ENCODE assay signal across 15 mouse cellular contexts in the genomic region with DNA sequence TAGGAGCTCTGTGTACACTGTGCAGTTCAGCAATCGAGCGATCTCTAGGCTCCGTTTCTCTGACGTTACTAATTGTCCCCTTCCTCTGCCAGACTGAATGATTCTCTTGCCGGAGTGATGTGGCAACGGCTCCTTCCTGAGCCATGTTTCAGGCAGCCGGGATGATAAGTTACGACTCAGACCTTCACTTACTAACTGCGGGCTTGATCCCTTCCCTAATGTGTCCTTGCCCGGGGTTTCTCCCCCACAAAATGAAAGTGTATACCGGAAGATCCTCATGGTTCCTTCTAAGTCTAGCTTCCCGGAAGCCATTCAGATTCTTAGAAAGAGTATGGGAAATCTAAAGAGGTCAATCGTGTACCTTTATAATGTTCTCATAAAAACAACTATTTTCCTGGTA. TPM values are rescaled to one million over a fixed set of nuclear protein-coding genes. Genes with fewer than 3 reads are reported as not detected.
DNase-seq lines count a peak whose midpoint lies in the region; ATAC-seq and TF ChIP-seq lines count a peak whose summit lies in the region.
"Had no signal": no experiment of that assay in that cellular context is flagged by ENCODE, and none has a peak within 500 bp of the region (broad histone marks: within the 10 kb centered on the region; RNA-seq: fewer than 3 reads in every experiment).

No protein-coding gene starts in this region.

- H3K9me3 ChIP-seq in heart, embryonic 12.5 days (replicated peaks), result no peaks in the 10 kb centered on the region
- H3K9me3 ChIP-seq in lung, embryonic 16.5 days (ENCODE audit: control insufficient read depth, low read length), result no peaks in the 10 kb centered on the region
- no peaks in the 10 kb centered on the region for H3K9me3 ChIP-seq in embryonic facial prominence, embryonic 13.5 days

- no peak overlapping the region for H3ac ChIP-seq in myocyte (ENCODE audit: control insufficient read depth, insufficient read length)

- H3K9ac ChIP-seq in heart, embryonic 12.5 days, result no peak overlapping the region
- H3K9ac ChIP-seq in lung, embryonic 16.5 days (ENCODE audit: low read length), result no peak overlapping the region
- H3K9ac ChIP-seq in embryonic facial prominence, embryonic 13.5 days, result no peak overlapping the region
- H3K9ac ChIP-seq: liver, embryonic 14.5 days had no signal

- 60% methylated on average over 13 of the region's 13 CpGs for WGBS in heart, embryonic 12.5 days
- WGBS in lung, embryonic 16.5 days, result 51% methylated on average over 13 of the region's 13 CpGs
- 49% methylated on average over 13 of the region's 13 CpGs for WGBS in lung, adult 2 months
- WGBS in embryonic facial prominence, embryonic 13.5 days, result 56% methylated on average over 13 of the region's 13 CpGs

- no peak for TF ChIP-seq CTCF in lung, adult 2 months (IDR thresholded peaks at IDR 0.05; ENCODE audit: insufficient read depth, low read length)

- peaks cover 3% of the 10 kb centered on the region; the same call in 1 of the 2 replicates for H3K4me1 ChIP-seq in heart, embryonic 12.5 days (replicated peaks)
- H3K4me1 ChIP-seq in lung, embryonic 16.5 days (replicated peaks; ENCODE audit: control insufficient read depth, insufficient read depth, low read length), result peaks cover 4% of the 10 kb centered on the region
- H3K4me1 ChIP-seq in lung, adult 2 months (ENCODE audit: control insufficient read depth, insufficient read depth, low read length), result no peaks in the 10 kb centered on the region; the same call in 1 of the 2 replicates
- peaks cover 8% of the 10 kb centered on the region; the same call in 1 of the 2 replicates for H3K4me1 ChIP-seq in embryonic facial prominence, embryonic 13.5 days

- H3K27me3 ChIP-seq in heart, embryonic 12.5 days (replicated peaks), result no peaks in the 10 kb centered on the region
- H3K27me3 ChIP-seq in lung, embryonic 16.5 days (ENCODE audit: control insufficient read depth, insufficient read depth, low read depth, low read length), result no peaks in the 10 kb centered on the region
- H3K27me3 ChIP-seq in embryonic facial prominence, embryonic 13.5 days, result 0 out of 2 replicates have a peak, but pooled peaks cover 2% of the 10 kb centered on the region
- peaks cover 5% of the 10 kb centered on the region for H3K27me3 ChIP-seq in myocyte (ENCODE audit: control insufficient read depth, insufficient read depth, insufficient read length)

- no peak for TF ChIP-seq POLR2A in lung, adult 2 months (IDR thresholded peaks at IDR 0.05; ENCODE audit: borderline replicate concordance, extremely low read depth, low read depth, low read length)
- TF ChIP-seq POLR2A in myocyte (IDR thresholded peaks at IDR 0.05; ENCODE audit: insufficient read length, low read depth), result no peak

- no peak for DNase-seq in heart, postnatal 36 days
- no peak for DNase-seq in lung, adult 2 months
- no peak for DNase-seq in frontal cortex, adult 2 months (ENCODE audit: extremely low spot score in 1 of 2, low spot score in 1 of 2)
- no peak for DNase-seq in thymus, postnatal 25 days
- DNase-seq: cerebellum, postnatal 10 days; kidney, postnatal 10 days; thymus, postnatal 14 days had no signal

- H3K27ac ChIP-seq in heart, embryonic 12.5 days (ENCODE audit: poor library complexity, severe bottlenecking), result no peak overlapping the region
- no peak overlapping the region for H3K27ac ChIP-seq in lung, embryonic 16.5 days (ENCODE audit: low read length)
- H3K27ac ChIP-seq in embryonic facial prominence, embryonic 13.5 days, result no peak overlapping the region
- H3K27ac ChIP-seq: liver, embryonic 14.5 days had no signal

- H3K36me3 ChIP-seq in heart, embryonic 12.5 days, result no peaks in the 10 kb centered on the region
- no peaks in the 10 kb centered on the region for H3K36me3 ChIP-seq in lung, embryonic 16.5 days (ENCODE audit: control insufficient read depth, insufficient read depth, low read length)
- no peaks in the 10 kb centered on the region for H3K36me3 ChIP-seq in embryonic facial prominence, embryonic 13.5 days
- H3K36me3 ChIP-seq in myocyte (ENCODE audit: control insufficient read depth, insufficient read depth), result no peaks in the 10 kb centered on the region

- intact Hi-C loops in heart, postnatal 36 days (cut with DNase I), result no loop called here

- H3K4me2 ChIP-seq in heart, embryonic 12.5 days, result peak overlapping the region; percentile 33
- H3K4me2 ChIP-seq in lung, embryonic 16.5 days (ENCODE audit: low read depth, low read length), result peak overlapping the region; percentile 38
- H3K4me2 ChIP-seq in embryonic facial prominence, embryonic 13.5 days, result peak overlapping the region; percentile 42
- peak overlapping the region; percentile 1 for H3K4me2 ChIP-seq in myocyte (ENCODE audit: low read depth)

- no peak for ATAC-seq in heart, embryonic 12.5 days (ENCODE audit: insufficient number of reproducible peaks, low FRiP score)
- ATAC-seq in lung, embryonic 16.5 days (ENCODE audit: low read depth), result no peak
- no peak for ATAC-seq in embryonic facial prominence, embryonic 13.5 days (ENCODE audit: insufficient number of reproducible peaks, insufficient read depth, low FRiP score, low TSS enrichment, low read depth)
- ATAC-seq: CD4-positive, CD25-positive, alpha-beta regulatory T cell, adult 4 months had no signal

- no peak overlapping the region for H3K4me3 ChIP-seq in heart, embryonic 12.5 days
- peak overlapping the region; percentile 4; the same call in 1 of the 2 replicates for H3K4me3 ChIP-seq in lung, embryonic 16.5 days (ENCODE audit: low read length)
- H3K4me3 ChIP-seq in lung, adult 2 months (replicated peaks; ENCODE audit: extremely low read depth, low read depth, low read length), result no peak overlapping the region
- 0 out of 2 replicates have a peak overlapping the region, but pooled peaks have one; percentile 14 for H3K4me3 ChIP-seq in embryonic facial prominence, embryonic 13.5 days
- no peak overlapping the region for H3K4me3 ChIP-seq in myocyte

- no peaks in the 10 kb centered on the region for H3K79me2 ChIP-seq in myocyte (ENCODE audit: control insufficient read depth, insufficient read depth)

TF ChIP-seq in myocyte, 11 proteins besides CTCF, POLR2A, EP300 and RAD21:
- TF ChIP-seq TCF3 (IDR thresholded peaks at IDR 0.05; ENCODE audit: insufficient read length, low read depth), result no peak
- TF ChIP-seq REST (IDR thresholded peaks at IDR 0.05; ENCODE audit: insufficient read depth, insufficient read length), result no peak
- TF ChIP-seq POLR2AphosphoS2 (IDR thresholded peaks at IDR 0.05; ENCODE audit: insufficient read length, low read depth), result no peak
- TF ChIP-seq CEBPB (IDR thresholded peaks at IDR 0.05; ENCODE audit: insufficient read depth, poor library complexity, severe bottlenecking), result no peak
- no peak for TF ChIP-seq E2F4 (IDR thresholded peaks at IDR 0.05; ENCODE audit: insufficient read depth)
- TF ChIP-seq TCF12 (IDR thresholded peaks at IDR 0.05; ENCODE audit: insufficient read depth, poor library complexity, severe bottlenecking), result no peak
- TF ChIP-seq MYOG (IDR thresholded peaks at IDR 0.05; ENCODE audit: control insufficient read depth in 1 of 3, insufficient read depth in 1 of 3, insufficient read length in 2 of 3, low read depth in 2 of 3), result no peak
- no peak for TF ChIP-seq SRF (IDR thresholded peaks at IDR 0.05; ENCODE audit: control insufficient read depth, insufficient read length, low read depth)
- no peak for TF ChIP-seq USF1 (IDR thresholded peaks at IDR 0.05; ENCODE audit: low read depth)
- no peak for TF ChIP-seq MYOD1 (IDR thresholded peaks at IDR 0.05; ENCODE audit: control insufficient read depth in 1 of 3, insufficient read length in 2 of 3, low read depth in 2 of 3)
- no peak for TF ChIP-seq MAX (IDR thresholded peaks at IDR 0.05; ENCODE audit: low read depth)

RNA-seq across cellular contexts. Expression of gene Slc25a4, which starts 41.4 kb away (rescaled TPM):
- polyA plus RNA-seq in heart, embryonic 12.5 days (2016; fragmentation: Nextera tagmentation; extraction: Ambion mirVana), result 1,672 and 1,682 TPM in 2 replicates
- total RNA-seq in heart, postnatal 36 days (2021), result 1,000 to 10,000 TPM; 5,098 to 5,396 TPM
- polyA plus RNA-seq in lung, embryonic 16.5 days (2015; fragmentation: Nextera tagmentation; extraction: Ambion mirVana), result 421 and 425 TPM in 2 replicates
- polyA plus RNA-seq in lung, adult 2 months (2012; rRNA removed), result 293 and 360 TPM in 2 replicates
- 540 and 549 TPM in 2 replicates for polyA plus RNA-seq in embryonic facial prominence, embryonic 13.5 days (2015; fragmentation: Nextera tagmentation; extraction: Ambion mirVana)
- 368 TPM for polyA plus RNA-seq in myocyte (2012; fragmentation: generic; extraction: Trizol)
- 634 and 635 TPM in 2 replicates for polyA plus RNA-seq in frontal cortex, adult 2 months (2012; rRNA removed)

RNA-seq across cellular contexts. Expression of gene Helt, which starts 42.0 kb away (rescaled TPM):
- polyA plus RNA-seq in heart, embryonic 12.5 days (2016; fragmentation: Nextera tagmentation; extraction: Ambion mirVana), result not detected in 2 replicates
- total RNA-seq in heart, postnatal 36 days (2021), result 1 to 10 TPM; 1.4 to 3.9 TPM
- not detected in 2 replicates for polyA plus RNA-seq in lung, embryonic 16.5 days (2015; fragmentation: Nextera tagmentation; extraction: Ambion mirVana)
- polyA plus RNA-seq in lung, adult 2 months (2012; rRNA removed), result not detected in 2 replicates
- polyA plus RNA-seq in embryonic facial prominence, embryonic 13.5 days (2015; fragmentation: Nextera tagmentation; extraction: Ambion mirVana), result 0.48 TPM in 1 of 2 replicates, not detected in the other
- polyA plus RNA-seq in myocyte (2012; fragmentation: generic; extraction: Trizol), result not detected
- 0.18 and 0.34 TPM in 2 replicates for polyA plus RNA-seq in frontal cortex, adult 2 months (2012; rRNA removed)
- total RNA-seq: left cerebral cortex, adult 18-20 months had no signal
- polyA plus RNA-seq: CD4-positive, CD25-positive, alpha-beta regulatory T cell, adult 4 months; heart, embryonic 14.5 days; liver, embryonic 14.5 days had no signal

Comparison
In these comparisons a context has a peak if more than half of its experiments do, and no peak if none do; other contexts are left out.
1. H3K4me3 ChIP-seq: peak in lung, embryonic 16.5 days (single experiment) and embryonic facial prominence, embryonic 13.5 days (single experiment); none in heart, embryonic 12.5 days (single experiment), lung, adult 2 months (single experiment) and myocyte (single experiment).
2. Peak in every context shown above with its lines, with median percentiles within 50 percentile points of each other: H3K4me2 ChIP-seq.